Mouse (Mus musculus) layer of hippocampus, adult 2 months (tissue): ENCODE results near the gene Xrcc3. TPM values are rescaled to one million over a fixed set of nuclear protein-coding genes. Genes with fewer than 3 reads are reported as not detected.

Source experiments
- DNase-seq, 2 experiments: peaks; one replicate each; pipeline ENCODE4 v3.0.0; 2022; ENCODE audit warnings: low spot score in 2 of 2
- H3K27ac ChIP-seq: fragments of 200-600 bp; 2 replicates; pipeline ENCODE4 v1.8.1; 2022
- H3K4me3 ChIP-seq: fragments of 200-600 bp; 2 replicates; pipeline ENCODE4 v1.8.1; 2022; ENCODE audit warnings: mild to moderate bottlenecking
- CTCF ChIP-seq: fragments of 200-600 bp; conservative IDR thresholded peaks from 2 replicates; pipeline ENCODE4 v1.8.1; 2022; ENCODE audit warnings: antibody characterized with exemption, mild to moderate bottlenecking, moderate library complexity
- total RNA-seq, 2 experiments: library from RNA; stranded (reverse); gene quantifications; 2 replicates each; pipeline ENCODE4 v1.2.3; 2021

The Xrcc3 gene
- total RNA-seq, 2 experiments from 2014 or later, result 3.2 to 4.2 TPM

DNA sequence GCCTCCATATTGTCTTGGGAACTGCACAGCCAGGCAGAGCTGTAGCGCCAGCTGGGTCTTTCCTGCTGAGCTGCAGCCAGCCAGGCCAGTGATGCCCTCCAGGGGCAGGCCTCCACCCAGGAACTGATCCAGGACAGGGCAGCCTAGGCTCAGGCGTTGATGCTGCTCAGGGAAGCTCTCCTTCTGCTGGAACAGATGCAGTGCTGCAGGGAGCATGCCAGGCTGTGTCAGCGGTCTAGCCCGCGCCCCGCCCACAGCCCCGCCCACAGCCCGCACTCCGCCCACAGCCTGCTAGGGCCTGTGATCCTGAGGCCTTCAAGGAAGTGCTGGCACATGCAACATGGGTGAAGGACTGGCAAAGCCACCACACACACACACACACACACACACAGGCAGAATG is 3.9 kb downstream of the Xrcc3 start:
- peak; percentile 58 for TF ChIP-seq CTCF
- Histone ChIP-seq H3K4me3 (peak overlapping the region; percentile 38), H3K27ac (peak overlapping the region; percentile 93)
- DNase-seq, result peak; percentile 54 to 68

DNA sequence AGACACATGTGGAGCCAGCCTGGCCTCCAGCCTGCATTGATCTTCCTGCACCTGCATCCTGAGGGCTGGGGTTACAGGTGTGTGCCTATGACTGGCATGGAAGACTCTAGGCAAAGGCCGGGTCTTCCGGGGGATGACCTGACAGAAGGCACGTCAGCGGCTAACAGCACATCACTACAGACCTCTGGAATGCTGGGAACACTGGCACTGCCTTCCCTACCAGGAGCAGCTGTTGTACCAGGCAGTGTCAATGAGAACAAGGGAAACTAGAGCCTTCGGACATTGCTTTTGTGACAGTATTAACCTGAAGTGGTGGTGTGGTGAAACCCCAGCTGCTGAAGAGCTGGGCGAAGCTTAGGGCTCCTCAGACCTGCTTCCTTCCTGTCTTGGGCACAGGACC is 4.9 kb downstream of the Xrcc3 start:
- no peak for TF ChIP-seq CTCF
- Histone ChIP-seq H3K4me3 (peak overlapping the region; percentile 38; the same call in 1 of the 2 replicates), H3K27ac (peak overlapping the region; percentile 93)
- DNase-seq, result no peak

DNA sequence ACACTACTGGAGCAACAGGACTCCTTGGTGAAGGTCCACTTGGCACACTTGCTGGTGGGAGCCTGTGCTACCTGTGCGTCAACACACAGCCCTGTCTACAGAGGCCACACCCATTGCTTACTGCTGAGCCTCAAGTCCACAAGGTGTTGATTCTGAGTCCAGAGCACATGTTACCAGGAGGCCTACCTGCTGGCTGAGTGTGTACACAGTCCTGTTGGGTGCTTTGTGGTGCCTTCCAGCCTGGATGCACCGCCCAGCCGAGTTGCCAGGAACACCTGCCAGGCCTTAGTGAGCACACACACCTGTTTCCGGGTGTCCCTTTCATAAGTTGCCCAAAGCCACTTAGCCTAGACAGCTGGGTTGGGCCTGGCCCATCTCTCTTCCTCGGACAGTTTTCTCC is 10.1 kb downstream of the Xrcc3 start:
- no peak for TF ChIP-seq CTCF
- no peak overlapping the region for H3K4me3 ChIP-seq
- no peak for DNase-seq
- no peak overlapping the region for H3K27ac ChIP-seq

DNA sequence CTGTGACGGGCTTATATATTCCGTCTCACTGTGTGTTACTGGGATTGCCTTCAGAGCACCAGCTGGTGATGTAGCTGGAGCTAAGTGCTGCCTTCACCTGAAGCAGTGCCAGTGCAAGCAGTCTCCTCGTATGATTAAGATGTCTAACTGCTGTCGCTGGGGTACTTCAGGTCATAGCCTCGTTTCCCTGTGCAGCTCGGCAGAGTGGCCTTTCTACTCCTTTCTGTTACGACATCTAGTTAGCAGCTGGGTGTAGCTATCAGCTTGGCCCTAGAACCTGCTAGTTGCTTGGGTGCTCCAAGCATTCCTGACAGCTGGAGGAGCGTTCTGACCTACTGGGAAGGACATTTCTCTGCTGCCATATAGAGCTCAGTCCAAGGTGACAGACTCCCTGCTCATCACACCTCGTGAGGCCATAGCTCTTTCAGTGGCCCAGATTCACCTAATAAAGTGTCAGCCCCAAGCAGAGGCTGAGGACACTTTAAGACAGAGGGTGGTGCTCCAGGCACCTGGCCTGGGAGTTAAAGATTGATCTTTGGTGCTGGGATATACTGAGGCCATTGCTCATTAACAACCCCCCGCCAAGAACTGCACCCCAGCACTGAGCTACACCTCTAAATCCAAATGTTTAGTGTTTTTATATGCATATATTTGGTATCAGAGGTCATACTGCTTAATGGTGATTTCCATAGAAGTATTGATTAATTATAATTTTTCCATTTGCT is 13.1 kb downstream of the Xrcc3 start:
- no peak for TF ChIP-seq CTCF
- H3K27ac ChIP-seq, result no peak overlapping the region
- DNase-seq, result no peak
- no peak overlapping the region for H3K4me3 ChIP-seq

DNA sequence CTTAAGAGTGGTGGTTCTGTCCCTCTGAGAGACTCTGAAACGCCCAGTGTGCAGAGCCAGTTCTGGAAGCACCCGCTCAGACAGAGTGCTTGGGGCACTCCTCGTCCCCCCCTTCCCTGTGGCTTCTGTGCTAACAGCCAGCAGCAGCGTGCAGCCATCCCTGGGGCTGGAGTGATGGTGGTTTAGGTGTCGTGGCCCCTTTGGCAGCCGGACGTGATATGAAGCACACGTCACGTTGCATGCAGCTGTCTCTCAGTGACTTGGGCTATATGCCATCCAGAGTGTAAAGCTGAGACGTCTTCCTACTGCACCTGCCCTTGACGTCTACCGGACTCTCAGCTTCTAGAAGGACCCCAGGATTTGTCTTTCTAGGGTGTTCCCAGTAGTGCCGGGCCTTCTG is 15.2 kb downstream of the Xrcc3 start:
- Histone ChIP-seq H3K27ac (no peak overlapping the region), H3K4me3 (no peak overlapping the region)
- DNase-seq, result no peak
- TF ChIP-seq CTCF, result no peak

DNA sequence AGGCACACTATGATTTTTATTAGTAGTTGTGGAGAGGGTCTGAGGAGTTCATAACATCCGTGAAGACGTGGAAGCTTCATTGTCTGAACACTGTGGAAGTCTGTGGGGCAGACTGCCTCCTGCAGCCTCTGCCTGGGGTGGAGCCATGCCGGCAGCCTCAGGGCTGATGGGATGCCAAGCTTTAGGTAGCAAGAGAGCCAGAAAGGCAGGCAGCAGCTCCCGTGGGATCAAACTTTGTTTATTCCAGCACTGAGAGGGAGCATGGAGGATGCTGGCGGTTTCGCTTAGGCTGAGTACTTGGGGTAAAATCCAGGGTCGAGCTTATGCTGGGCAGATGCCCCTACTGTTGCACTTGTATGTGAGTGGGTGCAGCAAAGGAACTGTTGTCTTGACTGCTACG is 16.4 kb downstream of the Xrcc3 start:
- Histone ChIP-seq H3K4me3 (no peak overlapping the region), H3K27ac (0 out of 2 replicates have a peak overlapping the region, but pooled peaks have one; percentile 18)
- TF ChIP-seq CTCF, result no peak
- DNase-seq, result no peak

DNA sequence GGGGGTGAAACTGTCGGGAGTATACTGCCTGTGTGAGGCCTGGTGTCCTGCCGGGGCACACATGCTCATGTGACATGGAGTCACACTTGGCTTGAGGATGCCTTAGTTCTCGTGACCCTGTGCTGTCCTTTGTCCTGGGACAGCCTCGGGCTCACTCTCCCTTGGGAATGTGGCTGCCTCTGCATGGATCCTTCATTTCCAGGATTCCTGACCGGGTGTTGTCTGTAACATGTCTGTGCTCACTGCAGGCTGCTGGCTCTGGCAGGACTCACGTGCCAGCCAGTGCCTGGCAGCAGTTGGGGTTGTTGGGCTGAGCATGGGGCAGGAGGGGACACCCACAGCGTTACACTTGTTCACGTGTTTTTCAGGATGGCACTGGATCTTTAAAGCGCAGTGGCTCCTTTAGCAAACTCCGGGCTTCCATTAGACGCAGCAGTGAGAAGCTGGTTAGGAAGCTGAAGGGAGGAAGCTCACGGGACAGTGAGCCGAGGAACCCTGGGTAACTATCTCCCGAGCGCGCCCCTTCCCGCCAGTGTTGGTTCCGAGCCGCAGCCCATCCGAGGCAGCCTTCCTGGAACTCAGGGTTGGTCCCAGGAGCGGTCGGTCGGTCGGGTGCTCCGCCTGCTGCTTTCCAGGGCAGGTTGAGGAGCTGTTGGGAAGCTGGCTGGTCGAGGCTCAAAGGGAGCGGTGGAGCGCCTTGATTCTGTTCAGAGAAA is 18.3 kb downstream of the Xrcc3 start:
- Histone ChIP-seq H3K4me3 (no peak overlapping the region), H3K27ac (peak overlapping the region; percentile 75)
- no peak for TF ChIP-seq CTCF
- no peak for DNase-seq

DNA sequence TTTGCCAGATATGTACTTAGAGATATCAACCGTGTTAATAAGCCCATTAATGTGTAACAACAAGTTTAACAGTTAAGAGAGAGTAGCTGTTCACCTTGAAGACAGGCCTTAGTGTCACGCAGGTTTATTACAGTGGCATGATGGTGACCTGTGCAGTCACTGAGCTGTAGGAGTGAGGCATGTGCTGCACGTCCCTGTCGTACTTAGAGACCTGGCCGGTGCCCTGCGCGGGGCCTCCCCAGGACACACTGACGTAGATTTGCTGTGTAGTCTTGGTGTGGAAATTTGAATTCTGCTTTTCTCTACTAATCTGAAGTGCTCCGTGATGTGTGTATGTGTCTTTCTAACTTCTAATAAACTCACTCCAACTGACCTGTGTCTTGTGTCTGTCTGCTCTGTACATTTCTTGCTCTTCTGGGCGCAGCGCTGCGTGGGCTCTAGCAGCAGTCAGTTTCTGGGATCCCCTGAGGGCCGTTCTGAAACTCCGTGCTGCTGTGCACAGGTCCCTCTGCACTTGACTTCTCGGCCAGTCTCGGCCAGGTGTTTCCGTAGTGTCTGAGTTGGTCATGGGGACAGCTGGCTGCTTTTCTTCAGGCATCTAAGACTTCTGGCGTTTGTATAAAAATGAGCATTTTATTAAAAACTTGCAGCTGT is 19.0 kb downstream of the Xrcc3 start:
- Histone ChIP-seq H3K4me3 (no peak overlapping the region), H3K27ac (peak overlapping the region; percentile 75)
- DNase-seq, result no peak
- TF ChIP-seq CTCF, result no peak

DNA sequence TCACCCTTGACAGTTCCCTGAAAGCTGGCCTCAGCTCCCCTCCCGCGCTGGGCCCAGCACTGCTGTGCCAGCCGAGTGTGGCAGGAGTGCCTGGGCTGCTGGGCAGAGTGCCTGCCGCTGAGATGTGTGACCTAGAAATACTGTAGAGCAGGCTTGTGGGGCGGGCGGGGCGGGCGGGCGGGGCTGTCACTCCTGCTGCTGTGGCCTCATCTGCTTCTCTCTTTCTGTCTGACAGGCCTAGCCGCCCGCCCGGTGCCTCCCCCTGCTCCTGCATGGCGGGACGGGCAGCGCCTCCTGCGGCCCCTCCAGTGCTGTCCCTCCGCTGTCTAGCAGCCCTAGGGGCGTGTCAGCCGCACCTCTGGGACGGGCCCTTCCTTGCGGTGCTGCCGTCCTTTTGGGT is 19.6 kb downstream of the Xrcc3 start:
- peak in 1 of 2 experiments; percentile 37 for DNase-seq
- peak overlapping the region; percentile 75 for H3K27ac ChIP-seq
- no peak for TF ChIP-seq CTCF
- no peak overlapping the region for H3K4me3 ChIP-seq

DNA sequence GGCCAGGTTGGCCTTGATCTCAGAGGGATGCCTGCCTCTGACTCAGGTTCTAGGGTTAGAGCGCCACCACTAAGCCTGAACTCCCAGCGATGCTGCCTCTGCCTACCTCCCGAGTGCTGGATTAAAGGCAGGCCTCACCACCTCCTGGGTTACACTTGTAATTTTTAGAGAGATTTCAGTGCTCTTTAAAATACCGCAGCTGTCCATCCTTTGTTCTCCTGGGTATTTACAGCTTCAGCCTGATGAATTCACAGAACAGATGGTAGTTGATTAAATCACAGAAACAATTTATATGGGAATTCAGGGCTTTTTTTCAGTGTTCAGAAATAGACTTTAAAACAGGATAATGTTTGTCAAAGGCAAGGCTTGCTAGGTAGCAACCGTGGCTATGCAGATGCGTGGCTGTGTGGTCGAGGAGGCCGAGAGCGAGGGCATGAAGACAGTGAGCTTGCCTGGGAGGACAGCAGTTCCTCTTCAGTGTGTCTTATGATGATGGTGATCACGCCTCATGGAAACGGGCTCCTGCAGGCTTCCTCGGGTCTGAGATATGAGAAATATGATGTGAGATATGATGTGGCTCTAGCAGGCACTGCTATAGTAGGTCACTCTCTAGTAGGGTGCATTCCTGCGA is 22.1 kb downstream of the Xrcc3 start:
- H3K27ac ChIP-seq, result peak overlapping the region; percentile 83
- H3K4me3 ChIP-seq, result no peak overlapping the region
- TF ChIP-seq CTCF, result no peak
- DNase-seq, result no peak

DNA sequence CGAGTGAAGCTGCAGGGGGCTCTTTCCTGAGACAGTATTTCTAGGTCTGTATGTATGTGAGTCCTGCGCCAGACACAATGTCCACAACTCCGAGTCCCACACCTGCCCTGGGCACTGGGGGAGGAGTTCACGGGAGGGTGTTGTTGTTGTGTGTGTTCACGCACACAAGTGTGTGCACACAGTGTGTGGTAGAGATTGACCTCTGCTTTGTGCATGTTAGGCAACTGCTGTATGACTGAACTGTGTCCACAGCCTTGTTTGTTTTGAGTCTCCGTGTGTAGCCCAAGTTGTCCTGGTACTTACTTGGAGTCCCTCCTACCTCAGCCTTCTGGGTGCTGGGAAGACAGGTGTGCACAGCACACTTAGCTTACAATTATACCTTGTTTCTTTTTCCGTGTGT is 23.0 kb downstream of the Xrcc3 start:
- no peak for TF ChIP-seq CTCF
- H3K27ac ChIP-seq, result peak overlapping the region; percentile 83
- no peak for DNase-seq
- no peak overlapping the region for H3K4me3 ChIP-seq

DNA sequence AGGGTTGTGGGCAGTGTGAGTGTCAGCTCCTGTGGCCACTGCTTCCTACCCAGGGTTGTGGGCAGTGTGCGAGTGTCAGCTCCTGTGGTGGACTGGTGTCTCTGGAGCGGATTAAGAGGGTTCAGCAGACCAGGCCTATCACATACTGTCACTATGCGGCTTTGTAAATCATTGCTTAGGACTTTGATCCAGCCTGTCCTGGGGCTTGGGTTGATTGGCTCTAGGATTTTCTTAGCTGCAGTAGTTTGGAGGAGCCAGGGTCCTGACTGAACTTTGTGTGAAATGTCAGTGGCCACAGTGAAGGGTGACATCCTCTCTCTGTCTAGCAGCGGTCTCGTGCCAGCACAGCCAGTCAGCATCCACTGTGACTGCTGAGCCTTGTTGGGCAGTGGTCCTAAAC is 23.6 kb downstream of the Xrcc3 start:
- DNase-seq, result no peak
- peak overlapping the region; percentile 83; the same call in 1 of the 2 replicates for H3K27ac ChIP-seq
- TF ChIP-seq CTCF, result no peak
- no peak overlapping the region for H3K4me3 ChIP-seq

DNA sequence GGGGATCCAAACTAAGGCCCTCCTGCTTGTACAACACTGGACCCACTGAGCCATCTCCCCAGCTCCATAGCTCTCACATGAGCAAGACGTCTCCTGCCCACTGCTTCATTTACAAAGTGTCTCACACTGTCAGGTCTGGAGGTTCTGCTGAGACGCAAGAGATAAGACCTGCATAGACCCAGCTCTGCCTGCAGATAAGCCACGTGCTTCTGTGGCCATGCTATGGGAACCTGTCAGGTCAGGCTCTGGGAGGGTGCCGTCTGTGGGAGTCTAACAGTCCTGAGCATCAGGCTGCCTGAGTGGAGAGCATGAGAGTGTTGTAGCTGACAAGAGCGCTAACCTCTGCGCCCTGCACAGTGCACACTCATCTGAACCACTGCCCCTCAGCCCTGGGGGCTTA is 26.7 kb downstream of the Xrcc3 start:
- Histone ChIP-seq H3K4me3 (no peak overlapping the region), H3K27ac (no peak overlapping the region)
- DNase-seq, result no peak
- no peak for TF ChIP-seq CTCF
